Mouse (Mus musculus): ENCODE results near the gene Exoc3l.

- TF ChIP-seq POLR2A (IDR thresholded peaks at IDR 0.05; ENCODE audit: insufficient read depth, low read depth, low read length) (no peak), CTCF (IDR thresholded peaks at IDR 0.05) (peak; percentile 74), EP300 (IDR thresholded peaks at IDR 0.05; ENCODE audit: insufficient read depth, low read depth, low read length) (peak; percentile 38; the same call in 1 of the 2 replicates)
Measured at GRCm38 (mm10) chr8:105283074-105283473, 12.8 kb downstream of the Exoc3l start.
